Mouse (Mus musculus) pancreas, adult 10 weeks (tissue): ENCODE data around the gene Olfr371. TPM values are rescaled to one million over a fixed set of nuclear protein-coding genes. Genes with fewer than 3 reads are reported as not detected.

Experiments used
- polyA plus RNA-seq: library from polyadenylated mRNA; stranded (reverse); fragments of 350-450 nt; fragmentation: Illumina TruSeq; extraction: RNeasy Lipid Tissue Mini Kit (QIAGEN cat#74804); gene quantifications from one replicate; pipeline ENCODE4 v1.2.3, GENCODE M21; 2015; ENCODE audit warnings: low read depth, low replicate concordance; ENCODE audit not compliant: insufficient read depth

Olfr371 gene
- polyA plus RNA-seq: not detected

GRCm38 (mm10) chr8:85225688-85226087 lies at the start of gene Olfr371:
Gene Olfr371 (plus strand): TSS chr8:85225988.

Other genes starting within 250 kb of the Olfr371 start
- gene Junb, start 247.3 kb upstream of the Olfr371 start, polyA plus RNA-seq: 10.0 TPM
- 13.4 TPM for gene Hook2, start 235.4 kb upstream of the Olfr371 start, polyA plus RNA-seq
- gene Best2, start 211.5 kb upstream of the Olfr371 start, polyA plus RNA-seq: not detected
- 24.7 TPM for gene Asna1, start 200.7 kb upstream of the Olfr371 start, polyA plus RNA-seq
- 49.3 TPM for gene Trir, start 199.2 kb upstream of the Olfr371 start, polyA plus RNA-seq
- gene Tnpo2, start 189.1 kb upstream of the Olfr371 start, polyA plus RNA-seq: 7.1 TPM
- gene Fbxw9, start 165.9 kb upstream of the Olfr371 start, polyA plus RNA-seq: 6.4 TPM
- gene Gm5741, start 158.0 kb upstream of the Olfr371 start, polyA plus RNA-seq: not detected
- gene Dhps, start 154.2 kb upstream of the Olfr371 start, polyA plus RNA-seq: 16.0 TPM
- 22.2 TPM for gene Wdr83os, start 145.2 kb upstream of the Olfr371 start, polyA plus RNA-seq
- gene Wdr83, start 144.7 kb upstream of the Olfr371 start, polyA plus RNA-seq: 13.1 TPM
- 14.9 TPM for gene Man2b1, start 142.7 kb upstream of the Olfr371 start, polyA plus RNA-seq
- 1.1 TPM for gene Zfp791, start 102.9 kb upstream of the Olfr371 start, polyA plus RNA-seq
- not detected for gene Cks1brt, start 74.1 kb upstream of the Olfr371 start, polyA plus RNA-seq
- gene Orc6, start 73.6 kb downstream of the Olfr371 start, polyA plus RNA-seq: 7.9 TPM
- 12.8 TPM for gene Vps35, start 73.8 kb downstream of the Olfr371 start, polyA plus RNA-seq
- 0.90 TPM for gene Mylk3, start 160.4 kb downstream of the Olfr371 start, polyA plus RNA-seq
- gene 4921524J17Rik, start 206.8 kb downstream of the Olfr371 start, polyA plus RNA-seq: 1.8 TPM